Comparison of ENCODE assay signal across 7 mouse cellular contexts in the genomic region with DNA sequence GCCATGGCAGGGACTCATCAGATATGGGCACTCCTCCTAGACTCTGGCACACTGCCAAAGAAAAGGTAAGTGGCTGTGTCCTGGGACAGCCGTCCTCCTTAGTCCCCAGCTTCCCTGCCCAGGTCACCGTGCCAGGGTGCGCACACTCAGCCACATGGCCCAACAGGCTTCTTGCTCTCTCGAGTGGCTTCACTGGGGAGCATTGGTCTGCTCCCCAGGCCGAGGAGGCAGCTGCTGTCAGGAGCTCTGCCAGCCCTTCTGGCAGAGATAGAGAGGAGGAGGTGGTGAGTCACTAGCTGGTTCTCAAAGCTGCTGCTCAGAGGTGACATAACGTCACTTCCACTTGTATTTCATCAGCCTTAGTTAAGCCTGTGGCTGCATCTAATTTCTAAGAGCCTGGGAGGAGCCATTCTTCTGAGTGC. TPM values are rescaled to one million over a fixed set of nuclear protein-coding genes. Genes with fewer than 3 reads are reported as not detected.
DNase-seq lines count a peak whose midpoint lies in the region; ATAC-seq lines count a peak whose summit lies in the region.

No protein-coding gene starts in this region.

- no peak overlapping the region for H3K4me3 ChIP-seq in kidney, embryonic 16.5 days (ENCODE audit: low read length)

- H3K27me3 ChIP-seq in kidney, embryonic 16.5 days (ENCODE audit: insufficient read depth, low read length): no peaks in the 10 kb centered on the region

- 77% methylated on average over 6 of the region's 6 CpGs for WGBS in kidney, embryonic 16.5 days

- peak; percentile 94 for DNase-seq in NIH3T3 (ENCODE audit: low read depth)
- peak; percentile 94 for DNase-seq in brain, adult 2 months (ENCODE audit: low read depth, low spot score)
- peak; percentile 71 for DNase-seq in gastrocnemius, postnatal 10 days
- DNase-seq in layer of hippocampus, adult 18-20 months (ENCODE audit: low spot score in 2 of 2): peak; percentile 56 to 70
- DNase-seq in lung, postnatal 36 days: peak; percentile 84
- no peak for DNase-seq in spleen, postnatal 36 days (ENCODE audit: low spot score in 2 of 2)

- H3K27ac ChIP-seq in kidney, embryonic 16.5 days (ENCODE audit: low read length): no peak overlapping the region

- H3K9me3 ChIP-seq in kidney, embryonic 16.5 days (ENCODE audit: low read length): no peaks in the 10 kb centered on the region

- no peak overlapping the region for H3K9ac ChIP-seq in kidney, embryonic 16.5 days (replicated peaks; ENCODE audit: low read length)

- no peak for ATAC-seq in kidney, embryonic 16.5 days (ENCODE audit: low FRiP score, low TSS enrichment)

- peaks cover 8% of the 10 kb centered on the region for H3K4me1 ChIP-seq in kidney, embryonic 16.5 days (ENCODE audit: insufficient read depth, low read length)

- H3K4me2 ChIP-seq in kidney, embryonic 16.5 days (replicated peaks; ENCODE audit: low read depth, low read length): no peak overlapping the region

- peaks cover 42% of the 10 kb centered on the region for H3K36me3 ChIP-seq in kidney, embryonic 16.5 days (ENCODE audit: insufficient read depth, low read length)

RNA-seq across cellular contexts. Expression of a gene that starts 40.2 kb away (rescaled TPM):
- 10 to 100 TPM; 12.9 to 14.3 TPM for total RNA-seq in gastrocnemius, postnatal 10 days (2021)
- 10 to 100 TPM; 12.7 to 13.3 TPM for total RNA-seq in layer of hippocampus, adult 18-20 months (2021)
- polyA plus RNA-seq in kidney, embryonic 16.5 days (2015; fragmentation: Nextera tagmentation; extraction: Ambion mirVana): 16.0 and 16.1 TPM in 2 replicates

RNA-seq across cellular contexts. Expression of a gene that starts 40.2 kb away (rescaled TPM):
- 1 to 10 TPM; 6.0 to 6.4 TPM for total RNA-seq in gastrocnemius, postnatal 10 days (2021)
- 1 to 10 TPM; 6.6 to 7.3 TPM for total RNA-seq in layer of hippocampus, adult 18-20 months (2021)
- polyA plus RNA-seq in kidney, embryonic 16.5 days (2015; fragmentation: Nextera tagmentation; extraction: Ambion mirVana): 14.8 and 18.6 TPM in 2 replicates

Comparison
In these comparisons a context has a peak if more than half of its experiments do, and no peak if none do; other contexts are left out.
1. DNase-seq: peak in NIH3T3 (single experiment), brain, adult 2 months (single experiment), gastrocnemius, postnatal 10 days (single experiment), layer of hippocampus, adult 18-20 months (2 of 2) and lung, postnatal 36 days (single experiment); none in spleen, postnatal 36 days (0 of 2).